Mouse (Mus musculus): ENCODE results near the gene Dagla. TPM values are rescaled to one million over a fixed set of nuclear protein-coding genes. Genes with fewer than 3 reads are reported as not detected.

Gene Dagla
- total RNA-seq (2021): 10 to 100 TPM; 44.1 to 44.6 TPM

GRCm38 (mm10) chr19:10304810-10305544, at the start of gene Dagla:
Gene Dagla, minus strand, starts transcription at chr19:10304877.
- peak; percentile 77 for DNase-seq
- intact Hi-C loops (cut with DNase I): loop anchor here (5.0 kb wide), 1 partner anchor 38 kb away; no protein-coding TSS in a partner anchor

- no peak for DNase-seq
- intact Hi-C loops (cut with DNase I): no loop called here
Measured at GRCm38 (mm10) chr19:10352218-10352617, 47.5 kb upstream of the Dagla start.

- DNase-seq: no peak
- intact Hi-C loops (cut with DNase I): no loop called here
Measured at GRCm38 (mm10) chr19:10347628-10348273, 43.1 kb upstream of the Dagla start.

GRCm38 (mm10) chr19:10345696-10346095, 41.0 kb upstream of the Dagla start:
- DNase-seq: no peak
- intact Hi-C loops (cut with DNase I): no loop called here

- no peak for DNase-seq
- intact Hi-C loops (cut with DNase I): loop anchor here (5.0 kb wide), 1 partner anchor 48 kb away; no protein-coding TSS in a partner anchor
Measured at GRCm38 (mm10) chr19:10343866-10344265, 39.2 kb upstream of the Dagla start.

- DNase-seq: peak; percentile 89
- intact Hi-C loops (cut with DNase I): loop anchor here (5.0 kb wide), 1 partner anchor 50 kb away; no protein-coding TSS in a partner anchor
Measured at GRCm38 (mm10) chr19:10341817-10342439, 37.3 kb upstream of the Dagla start.

- intact Hi-C loops (cut with DNase I): loop anchor here (5.0 kb wide), 1 partner anchor 51 kb away; no protein-coding TSS in a partner anchor
- DNase-seq: peak; percentile 83
Measured at GRCm38 (mm10) chr19:10341152-10341551, 36.5 kb upstream of the Dagla start.

- intact Hi-C loops (cut with DNase I): loop anchor here (5.0 kb wide), 1 partner anchor 52 kb away; no protein-coding TSS in a partner anchor
- no peak for DNase-seq
Measured at GRCm38 (mm10) chr19:10340661-10341060, 36.0 kb upstream of the Dagla start.

GRCm38 (mm10) chr19:10339271-10339670, 34.6 kb upstream of the Dagla start:
- no peak for DNase-seq
- intact Hi-C loops (cut with DNase I): loop anchor here (5.0 kb wide), 2 partner anchors 93 to 153 kb away; no protein-coding TSS in a partner anchor

GRCm38 (mm10) chr19:10338724-10339123, 34.0 kb upstream of the Dagla start:
- intact Hi-C loops (cut with DNase I): loop anchor here (5.0 kb wide), 2 partner anchors 94 to 154 kb away; no protein-coding TSS in a partner anchor
- DNase-seq: no peak

GRCm38 (mm10) chr19:10334467-10334866, 29.8 kb upstream of the Dagla start:
- no peak for DNase-seq
- intact Hi-C loops (cut with DNase I): loop anchor here (5.0 kb wide), 2 partner anchors 148 to 168 kb away; partner anchors contain the start of gene Ppp1r32

- peak; percentile 66 for DNase-seq
- intact Hi-C loops (cut with DNase I): loop anchor here (5.0 kb wide), 2 partner anchors 149 to 169 kb away; partner anchors contain the start of gene Ppp1r32
Measured at GRCm38 (mm10) chr19:10333545-10334252, 29.0 kb upstream of the Dagla start.

GRCm38 (mm10) chr19:10331706-10332105, 27.0 kb upstream of the Dagla start:
- intact Hi-C loops (cut with DNase I): loop anchor here (5.0 kb wide), 2 partner anchors 151 to 171 kb away; partner anchors contain the start of gene Ppp1r32
- DNase-seq: no peak

GRCm38 (mm10) chr19:10329033-10329432, 24.4 kb upstream of the Dagla start:
- no peak for DNase-seq
- intact Hi-C loops (cut with DNase I): no loop called here

- peak; percentile 44 for DNase-seq
- intact Hi-C loops (cut with DNase I): no loop called here
Measured at GRCm38 (mm10) chr19:10326609-10327008, 21.9 kb upstream of the Dagla start.

- intact Hi-C loops (cut with DNase I): no loop called here
- no peak for DNase-seq
Measured at GRCm38 (mm10) chr19:10323860-10324259, 19.2 kb upstream of the Dagla start.

- intact Hi-C loops (cut with DNase I): no loop called here
- no peak for DNase-seq
Measured at GRCm38 (mm10) chr19:10323362-10323837, 18.7 kb upstream of the Dagla start.

- intact Hi-C loops (cut with DNase I): no loop called here
- no peak for DNase-seq
Measured at GRCm38 (mm10) chr19:10317795-10318194, 13.1 kb upstream of the Dagla start.

GRCm38 (mm10) chr19:10317358-10317757, 12.7 kb upstream of the Dagla start:
- intact Hi-C loops (cut with DNase I): no loop called here
- no peak for DNase-seq

- intact Hi-C loops (cut with DNase I): no loop called here
- no peak for DNase-seq
Measured at GRCm38 (mm10) chr19:10316956-10317355, 12.3 kb upstream of the Dagla start.

Data from left cerebral cortex, postnatal 4 days (tissue).